Mouse (Mus musculus): ENCODE data around the gene Agap2.

DNA sequence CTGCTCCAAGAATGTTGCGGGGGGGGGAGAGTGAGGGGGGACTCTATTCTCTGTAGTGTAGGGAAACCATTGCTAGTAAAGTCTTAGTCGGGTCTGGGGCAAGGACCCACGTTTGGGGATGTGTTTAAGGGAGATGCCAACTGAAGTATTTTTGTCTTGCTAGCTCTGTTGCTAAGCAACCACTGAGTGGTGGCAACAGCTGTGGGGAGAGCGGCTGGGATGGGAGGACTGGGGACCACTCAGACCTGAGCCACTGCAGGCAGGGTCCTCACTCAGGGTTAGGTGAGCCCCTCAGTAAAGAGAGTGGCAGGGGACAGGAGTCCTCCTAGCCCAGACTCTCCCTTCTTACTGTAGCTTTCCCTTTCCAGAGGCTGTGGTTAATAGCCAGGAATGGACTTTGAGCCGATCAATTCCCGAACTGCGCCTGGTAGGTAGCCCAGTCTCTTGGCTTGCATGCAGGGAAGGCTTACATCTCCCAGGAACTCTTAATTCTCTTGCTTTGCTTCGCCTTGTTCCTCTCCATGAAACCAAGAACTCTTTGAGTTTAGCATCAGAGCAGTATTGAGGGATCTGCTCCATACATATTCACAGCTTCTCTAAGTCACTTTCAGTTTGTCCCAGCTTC lies 7.0 kb downstream of the Agap2 start:
- TF ChIP-seq TCF12 (IDR thresholded peaks at IDR 0.05; ENCODE audit: low read depth, low read length) (no peak), CTCF (conservative IDR thresholded peaks at IDR 0.05 in 1 of 2, IDR thresholded peaks at IDR 0.05 in 1 of 2; ENCODE audit: low read depth in 2 of 2, low read length in 2 of 2) (no peak), EP300 (IDR thresholded peaks at IDR 0.05; ENCODE audit: low read length) (no peak), SIN3A (IDR thresholded peaks at IDR 0.05; ENCODE audit: low read length) (no peak), POLR2A (IDR thresholded peaks at IDR 0.05; ENCODE audit: low read depth, low read length) (no peak), MEF2A (IDR thresholded peaks at IDR 0.05; ENCODE audit: borderline replicate concordance, low read depth, low read length) (no peak), KAT2A (IDR thresholded peaks at IDR 0.05; ENCODE audit: insufficient replicate concordance, low read length) (no peak), MYC (IDR thresholded peaks at IDR 0.05; ENCODE audit: low read depth, low read length) (no peak), E2F4 (IDR thresholded peaks at IDR 0.05; ENCODE audit: insufficient replicate concordance, low read depth, low read length) (no peak), USF2 (conservative IDR thresholded peaks at IDR 0.05; ENCODE audit: low read depth, low read length) (no peak), JUND (conservative IDR thresholded peaks at IDR 0.05; ENCODE audit: low read depth, low read length) (no peak)

Measured in CH12.LX (cell line).